Mouse (Mus musculus): ENCODE measurements around the gene Neurod4. TPM values are rescaled to one million over a fixed set of nuclear protein-coding genes. Genes with fewer than 3 reads are reported as not detected.

Gene Neurod4
- not detected in 2 replicates for polyA plus RNA-seq (2015; fragmentation: Nextera tagmentation; extraction: Ambion mirVana)

DNA sequence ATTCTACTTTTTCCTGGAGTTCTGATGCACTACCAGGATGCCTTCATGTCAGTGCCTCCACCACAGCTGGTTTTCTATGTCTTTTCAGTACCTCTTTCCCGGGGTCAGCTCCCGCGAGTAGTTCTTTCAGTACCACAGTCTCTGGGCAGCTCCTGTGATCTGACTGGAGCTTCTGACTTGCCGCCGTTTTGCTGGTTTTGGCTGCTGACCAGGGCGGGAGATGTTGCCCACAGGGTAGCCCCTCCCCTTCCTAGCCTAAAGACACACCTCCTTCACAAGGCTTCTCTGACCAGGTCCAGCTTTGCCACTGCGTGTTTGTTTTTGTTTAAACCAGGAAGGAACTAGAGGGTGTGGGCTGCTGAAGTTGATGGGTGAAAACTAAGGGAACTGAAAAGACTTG is at the start of gene Neurod4:
Gene Neurod4 (minus strand): TSS at position 175 of the 400 bp plus-strand sequence.
- Histone ChIP-seq H3K27me3 (ENCODE audit: control insufficient read depth, insufficient read depth, low read depth, low read length) (no peaks in the 10 kb centered on the region), H3K36me3 (ENCODE audit: control insufficient read depth, insufficient read depth) (no peaks in the 10 kb centered on the region), H3K9me3 (replicated peaks; ENCODE audit: control insufficient read depth, low read length) (no peaks in the 10 kb centered on the region), H3K4me2 (ENCODE audit: low read depth, low read length) (no peak within 1 kb of the TSS), H3K27ac (ENCODE audit: low read length) (no peak within 1 kb of the TSS), H3K4me1 (ENCODE audit: control insufficient read depth, low read depth, low read length) (no peaks in the 10 kb centered on the region), H3K9ac (ENCODE audit: low read depth, low read length) (no peak within 1 kb of the TSS), H3K4me3 (ENCODE audit: low read depth, low read length) (no peak within 1 kb of the TSS)
- 0% methylated on average over 7 of the region's 7 CpGs for WGBS (ENCODE audit: insufficient replicate concordance)
- ATAC-seq (ENCODE audit: low read depth): peak; percentile 27; the same call in 1 of the 2 replicates

DNA sequence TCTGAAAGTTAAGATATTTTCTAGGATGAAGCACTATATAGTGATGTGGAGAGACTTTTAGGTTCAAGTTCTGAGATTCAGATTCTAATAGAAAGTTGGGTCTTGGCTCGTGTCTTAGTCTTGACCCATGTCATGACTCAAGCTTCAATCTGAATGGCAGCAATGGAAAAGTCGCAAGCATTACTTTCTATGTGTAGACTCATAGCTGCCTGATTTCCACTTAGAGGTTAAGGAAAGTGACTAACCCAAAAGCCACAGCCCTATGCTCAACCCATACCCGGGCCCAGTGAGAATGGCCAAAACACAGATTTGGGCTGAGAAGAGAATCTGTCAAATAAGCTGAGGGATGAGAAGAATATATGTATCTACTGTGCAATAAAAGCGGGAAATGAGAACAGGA is 44.2 kb upstream of the Neurod4 start:
- H3K27ac ChIP-seq (ENCODE audit: low read length): no peak overlapping the region
- no peak overlapping the region for H3K4me3 ChIP-seq (ENCODE audit: low read depth, low read length)
- WGBS (ENCODE audit: insufficient replicate concordance): 43% methylated on average over 4 of the region's 4 CpGs
- no peak overlapping the region for H3K4me2 ChIP-seq (ENCODE audit: low read depth, low read length)
- no peaks in the 10 kb centered on the region for H3K4me1 ChIP-seq (ENCODE audit: control insufficient read depth, low read depth, low read length)
- no peaks in the 10 kb centered on the region for H3K36me3 ChIP-seq (ENCODE audit: control insufficient read depth, insufficient read depth)
- H3K9ac ChIP-seq (ENCODE audit: low read depth, low read length): no peak overlapping the region
- no peaks in the 10 kb centered on the region for H3K27me3 ChIP-seq (ENCODE audit: control insufficient read depth, insufficient read depth, low read depth, low read length)
- no peaks in the 10 kb centered on the region for H3K9me3 ChIP-seq (replicated peaks; ENCODE audit: control insufficient read depth, low read length)
- ATAC-seq (ENCODE audit: low read depth): no peak

GRCm38 (mm10) chr10:130322637-130323036 is 42.6 kb upstream of the Neurod4 start, which contains the start of gene Tespa1:
TSS of gene Tespa1 (plus strand) at chr10:130322870.
- no peaks in the 10 kb centered on the region for H3K27me3 ChIP-seq (ENCODE audit: control insufficient read depth, insufficient read depth, low read depth, low read length)
- no peaks in the 10 kb centered on the region for H3K4me1 ChIP-seq (ENCODE audit: control insufficient read depth, low read depth, low read length)
- 17% methylated on average over 5 of the region's 5 CpGs for WGBS (ENCODE audit: insufficient replicate concordance)
- no peak within 1 kb of the TSS for H3K27ac ChIP-seq (ENCODE audit: low read length)
- H3K4me2 ChIP-seq (ENCODE audit: low read depth, low read length): no peak within 1 kb of the TSS
- no peak within 1 kb of the TSS for H3K4me3 ChIP-seq (ENCODE audit: low read depth, low read length)
- H3K9ac ChIP-seq (ENCODE audit: low read depth, low read length): no peak within 1 kb of the TSS
- H3K9me3 ChIP-seq (replicated peaks; ENCODE audit: control insufficient read depth, low read length): no peaks in the 10 kb centered on the region
- peak; percentile 48 for ATAC-seq (ENCODE audit: low read depth)
- H3K36me3 ChIP-seq (ENCODE audit: control insufficient read depth, insufficient read depth): no peaks in the 10 kb centered on the region

DNA sequence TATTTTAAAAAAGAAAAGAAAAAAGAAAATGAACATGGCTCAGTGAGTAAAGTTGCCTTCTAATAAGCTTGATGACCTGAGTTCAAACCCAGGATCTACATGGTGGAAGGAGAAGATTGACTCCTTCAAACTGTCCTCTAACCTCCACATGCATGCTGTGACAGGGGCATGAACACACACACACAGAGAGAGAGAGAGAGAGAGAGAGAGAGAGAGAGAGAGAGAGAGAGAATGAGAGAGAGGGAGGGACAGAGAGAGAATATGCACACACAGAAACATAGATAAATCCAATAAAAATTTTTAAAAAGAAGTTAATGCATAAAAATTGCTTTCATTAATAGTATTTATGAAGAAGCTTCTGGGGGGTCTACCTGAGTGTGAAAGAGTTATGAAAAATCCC is 42.0 kb upstream of the Neurod4 start:
- no peak for ATAC-seq (ENCODE audit: low read depth)

DNA sequence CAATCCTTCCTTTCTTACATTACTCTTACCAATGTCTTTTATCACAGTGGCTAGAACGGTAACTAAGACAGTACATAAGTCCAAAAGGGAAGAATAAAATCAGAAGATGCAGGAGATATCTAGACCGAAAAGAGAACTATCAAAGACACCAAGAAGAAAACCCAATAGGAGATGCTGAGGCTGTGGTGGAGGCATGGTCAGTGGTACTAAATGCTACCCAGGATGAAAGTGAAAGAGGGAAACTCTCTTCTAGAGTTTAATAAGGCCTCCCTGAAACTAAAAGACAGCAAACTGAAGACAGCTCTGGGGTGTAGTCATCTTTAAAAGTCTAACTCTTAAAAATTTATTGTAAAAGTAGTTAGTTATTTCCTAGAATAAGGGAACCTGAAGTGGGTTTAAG is 40.7 kb upstream of the Neurod4 start:
- ATAC-seq (ENCODE audit: low read depth): no peak
- Histone ChIP-seq H3K4me3 (ENCODE audit: low read depth, low read length) (no peak overlapping the region), H3K4me1 (ENCODE audit: control insufficient read depth, low read depth, low read length) (no peaks in the 10 kb centered on the region), H3K27me3 (ENCODE audit: control insufficient read depth, insufficient read depth, low read depth, low read length) (no peaks in the 10 kb centered on the region), H3K9me3 (replicated peaks; ENCODE audit: control insufficient read depth, low read length) (no peaks in the 10 kb centered on the region), H3K27ac (ENCODE audit: low read length) (no peak overlapping the region), H3K9ac (ENCODE audit: low read depth, low read length) (no peak overlapping the region), H3K36me3 (ENCODE audit: control insufficient read depth, insufficient read depth) (no peaks in the 10 kb centered on the region), H3K4me2 (ENCODE audit: low read depth, low read length) (no peak overlapping the region)
- WGBS (ENCODE audit: insufficient replicate concordance): 56% methylated on average over 2 of the region's 2 CpGs

More for the DNA sequence above, 42.0 kb upstream of the Neurod4 start:
- H3K9me3 ChIP-seq (replicated peaks; ENCODE audit: control insufficient read depth, low read length): no peaks in the 10 kb centered on the region
- no peak overlapping the region for H3K4me3 ChIP-seq (ENCODE audit: low read depth, low read length)
- H3K4me1 ChIP-seq (ENCODE audit: control insufficient read depth, low read depth, low read length): no peaks in the 10 kb centered on the region
- H3K9ac ChIP-seq (ENCODE audit: low read depth, low read length): no peak overlapping the region
- H3K36me3 ChIP-seq (ENCODE audit: control insufficient read depth, insufficient read depth): no peaks in the 10 kb centered on the region
- H3K27me3 ChIP-seq (ENCODE audit: control insufficient read depth, insufficient read depth, low read depth, low read length): no peaks in the 10 kb centered on the region
- no peak overlapping the region for H3K4me2 ChIP-seq (ENCODE audit: low read depth, low read length)
- H3K27ac ChIP-seq (ENCODE audit: low read length): no peak overlapping the region

GRCm38 (mm10) chr10:130318720-130319119 is 38.7 kb upstream of the Neurod4 start:
- ATAC-seq (ENCODE audit: low read depth): no peak
- no peaks in the 10 kb centered on the region for H3K27me3 ChIP-seq (ENCODE audit: control insufficient read depth, insufficient read depth, low read depth, low read length)
- no peaks in the 10 kb centered on the region for H3K4me1 ChIP-seq (ENCODE audit: control insufficient read depth, low read depth, low read length)
- 23% methylated on average over 4 of the region's 4 CpGs for WGBS (ENCODE audit: insufficient replicate concordance)
- H3K27ac ChIP-seq (ENCODE audit: low read length): no peak overlapping the region
- H3K36me3 ChIP-seq (ENCODE audit: control insufficient read depth, insufficient read depth): no peaks in the 10 kb centered on the region
- H3K4me3 ChIP-seq (ENCODE audit: low read depth, low read length): no peak overlapping the region
- H3K9me3 ChIP-seq (replicated peaks; ENCODE audit: control insufficient read depth, low read length): no peaks in the 10 kb centered on the region
- H3K4me2 ChIP-seq (ENCODE audit: low read depth, low read length): no peak overlapping the region
- no peak overlapping the region for H3K9ac ChIP-seq (ENCODE audit: low read depth, low read length)

- H3K4me2 ChIP-seq (ENCODE audit: low read depth, low read length): no peak overlapping the region
- H3K4me3 ChIP-seq (ENCODE audit: low read depth, low read length): no peak overlapping the region
- H3K4me1 ChIP-seq (ENCODE audit: control insufficient read depth, low read depth, low read length): no peaks in the 10 kb centered on the region
- H3K9me3 ChIP-seq (replicated peaks; ENCODE audit: control insufficient read depth, low read length): no peaks in the 10 kb centered on the region
- no peak for ATAC-seq (ENCODE audit: low read depth)
- no peaks in the 10 kb centered on the region for H3K27me3 ChIP-seq (ENCODE audit: control insufficient read depth, insufficient read depth, low read depth, low read length)
- no peaks in the 10 kb centered on the region for H3K36me3 ChIP-seq (ENCODE audit: control insufficient read depth, insufficient read depth)
- H3K9ac ChIP-seq (ENCODE audit: low read depth, low read length): no peak overlapping the region
- H3K27ac ChIP-seq (ENCODE audit: low read length): no peak overlapping the region
Observed at GRCm38 (mm10) chr10:130315846-130316245, 35.8 kb upstream of the Neurod4 start.

- Histone ChIP-seq H3K9me3 (replicated peaks; ENCODE audit: control insufficient read depth, low read length) (no peaks in the 10 kb centered on the region), H3K4me3 (ENCODE audit: low read depth, low read length) (no peak overlapping the region), H3K9ac (ENCODE audit: low read depth, low read length) (no peak overlapping the region), H3K4me2 (ENCODE audit: low read depth, low read length) (no peak overlapping the region), H3K36me3 (ENCODE audit: control insufficient read depth, insufficient read depth) (no peaks in the 10 kb centered on the region), H3K27ac (ENCODE audit: low read length) (no peak overlapping the region), H3K27me3 (ENCODE audit: control insufficient read depth, insufficient read depth, low read depth, low read length) (no peaks in the 10 kb centered on the region), H3K4me1 (ENCODE audit: control insufficient read depth, low read depth, low read length) (no peaks in the 10 kb centered on the region)
- WGBS (ENCODE audit: insufficient replicate concordance): 36% methylated on average over 2 of the region's 2 CpGs
- 0 out of 2 replicates have a peak, but pooled peaks have one; percentile 27 for ATAC-seq (ENCODE audit: low read depth)
Observed at GRCm38 (mm10) chr10:130314110-130314829, 34.2 kb upstream of the Neurod4 start.

- peak; percentile 54; the same call in 1 of the 2 replicates for ATAC-seq (ENCODE audit: low read depth)
- Histone ChIP-seq H3K36me3 (ENCODE audit: control insufficient read depth, insufficient read depth) (no peaks in the 10 kb centered on the region), H3K4me1 (ENCODE audit: control insufficient read depth, low read depth, low read length) (no peaks in the 10 kb centered on the region), H3K4me3 (ENCODE audit: low read depth, low read length) (no peak overlapping the region), H3K9ac (ENCODE audit: low read depth, low read length) (no peak overlapping the region), H3K27me3 (ENCODE audit: control insufficient read depth, insufficient read depth, low read depth, low read length) (no peaks in the 10 kb centered on the region), H3K4me2 (ENCODE audit: low read depth, low read length) (no peak overlapping the region), H3K9me3 (replicated peaks; ENCODE audit: control insufficient read depth, low read length) (no peaks in the 10 kb centered on the region), H3K27ac (ENCODE audit: low read length) (no peak overlapping the region)
- 35% methylated on average over 1 of the region's 1 CpGs for WGBS (ENCODE audit: insufficient replicate concordance)
Observed at GRCm38 (mm10) chr10:130313531-130313930, 33.5 kb upstream of the Neurod4 start.
